Mouse (Mus musculus): ENCODE measurements around the gene Hlcs. TPM values are rescaled to one million over a fixed set of nuclear protein-coding genes. Genes with fewer than 3 reads are reported as not detected.

Hlcs gene
- polyA plus RNA-seq, 1 experiment from 2014 or later: 7.6 TPM

DNA sequence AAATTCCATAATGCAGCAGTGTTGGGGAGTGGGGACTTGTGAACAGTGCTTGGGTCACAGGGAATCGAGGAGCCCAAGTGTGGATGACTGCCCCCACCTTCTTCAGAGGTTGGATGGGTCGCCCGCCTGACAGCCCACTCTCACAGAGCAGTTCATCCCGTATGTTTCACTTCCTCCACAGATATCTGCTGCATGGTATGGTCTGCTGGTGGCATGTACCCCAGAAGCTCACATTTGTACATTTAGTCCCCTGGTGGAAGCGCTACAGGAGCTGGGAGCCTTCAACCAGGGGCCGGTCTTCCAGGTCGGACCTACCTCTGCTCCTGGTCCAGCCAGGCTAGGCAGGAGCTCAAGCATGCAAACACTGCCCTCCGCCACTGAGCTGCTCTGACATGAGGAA is 66.4 kb downstream of the Hlcs start:
- Histone ChIP-seq H3K4me1 (ENCODE audit: control insufficient read depth, insufficient read depth, low read length) (peaks cover 5% of the 10 kb centered on the region; the same call in 1 of the 2 replicates), H3K27ac (ENCODE audit: low read depth, low read length) (no peak overlapping the region), H3K4me2 (ENCODE audit: low read depth, low read length) (no peak overlapping the region), H3K4me3 (ENCODE audit: low read depth, low read length) (no peak overlapping the region), H3K36me3 (ENCODE audit: control insufficient read depth, insufficient read depth, low read length) (no peaks in the 10 kb centered on the region), H3K9ac (replicated peaks; ENCODE audit: low read depth, low read length) (no peak overlapping the region), H3K9me3 (ENCODE audit: control insufficient read depth, low read length) (no peaks in the 10 kb centered on the region), H3K27me3 (ENCODE audit: control insufficient read depth, insufficient read depth, low read length) (no peaks in the 10 kb centered on the region)
- WGBS: 94% methylated on average over 8 of the region's 8 CpGs
- ATAC-seq (ENCODE audit: low read depth): no peak

DNA sequence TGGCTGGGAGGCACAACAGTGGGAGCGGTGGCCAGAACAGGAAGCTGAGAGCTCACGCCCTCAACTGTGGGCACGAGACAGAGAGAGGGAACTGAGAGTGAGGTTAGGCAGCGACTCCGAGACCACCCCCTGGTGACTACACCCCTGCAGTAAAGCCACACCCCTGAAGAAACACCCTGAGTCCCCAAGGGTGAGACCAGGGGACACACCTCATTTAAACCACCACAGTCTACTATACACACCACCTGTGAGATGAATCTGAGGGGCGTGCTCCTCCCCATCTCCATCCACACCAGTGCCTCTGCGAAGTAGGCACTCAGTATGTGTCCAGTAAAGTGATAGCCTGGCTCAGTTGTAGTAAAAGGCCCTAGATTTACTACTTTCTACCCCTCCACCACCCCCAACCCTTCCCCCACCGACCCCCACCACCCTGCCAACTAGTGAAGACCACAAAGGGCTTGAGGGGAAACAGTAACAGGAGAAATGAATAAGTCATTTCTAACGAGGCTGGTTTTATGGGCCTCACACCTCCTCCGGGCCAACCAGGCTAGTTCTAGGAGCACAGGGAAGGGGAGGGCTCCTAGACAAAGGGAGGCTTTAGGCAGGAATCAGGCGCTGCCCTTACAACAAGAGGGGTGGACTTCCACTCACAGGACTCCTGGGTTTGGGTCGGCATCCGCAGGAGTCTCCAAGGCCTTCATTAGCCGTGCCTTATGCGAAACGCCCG is 67.2 kb downstream of the Hlcs start:
- H3K9me3 ChIP-seq (ENCODE audit: control insufficient read depth, low read length): no peaks in the 10 kb centered on the region
- WGBS: 51% methylated on average over 17 of the region's 17 CpGs
- H3K9ac ChIP-seq (replicated peaks; ENCODE audit: low read depth, low read length): no peak overlapping the region
- H3K4me3 ChIP-seq (ENCODE audit: low read depth, low read length): no peak overlapping the region
- no peak overlapping the region for H3K27ac ChIP-seq (ENCODE audit: low read depth, low read length)
- no peaks in the 10 kb centered on the region for H3K36me3 ChIP-seq (ENCODE audit: control insufficient read depth, insufficient read depth, low read length)
- H3K4me2 ChIP-seq (ENCODE audit: low read depth, low read length): no peak overlapping the region
- H3K27me3 ChIP-seq (ENCODE audit: control insufficient read depth, insufficient read depth, low read length): no peaks in the 10 kb centered on the region
- H3K4me1 ChIP-seq (ENCODE audit: control insufficient read depth, insufficient read depth, low read length): peaks cover 5% of the 10 kb centered on the region; the same call in 1 of the 2 replicates
- ATAC-seq (ENCODE audit: low read depth): no peak

DNA sequence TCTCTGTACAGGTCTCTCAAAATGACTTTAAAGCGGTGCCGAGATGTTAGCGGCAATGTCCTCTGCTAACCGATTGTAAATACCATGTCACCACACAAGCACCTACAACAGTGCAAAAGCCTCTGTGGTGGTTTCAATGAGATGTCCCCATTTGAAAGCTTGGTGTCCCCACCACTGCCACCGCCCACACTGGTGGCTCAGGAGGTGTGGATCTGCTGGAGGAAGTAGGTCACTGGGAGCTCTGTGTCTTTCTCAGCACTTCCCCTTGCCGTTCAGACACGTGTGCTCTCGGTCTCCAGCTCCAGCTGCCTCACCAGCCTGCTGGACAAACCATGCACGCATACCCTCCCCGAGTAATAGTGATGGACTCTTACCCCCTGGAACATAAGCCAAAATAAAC is 72.2 kb downstream of the Hlcs start:
- Histone ChIP-seq H3K9me3 (ENCODE audit: control insufficient read depth, low read length) (no peaks in the 10 kb centered on the region), H3K36me3 (ENCODE audit: control insufficient read depth, insufficient read depth, low read length) (no peaks in the 10 kb centered on the region), H3K27ac (ENCODE audit: low read depth, low read length) (no peak overlapping the region), H3K4me2 (ENCODE audit: low read depth, low read length) (no peak overlapping the region), H3K27me3 (ENCODE audit: control insufficient read depth, insufficient read depth, low read length) (no peaks in the 10 kb centered on the region), H3K4me1 (ENCODE audit: control insufficient read depth, insufficient read depth, low read length) (peaks cover 5% of the 10 kb centered on the region; the same call in 1 of the 2 replicates), H3K9ac (replicated peaks; ENCODE audit: low read depth, low read length) (no peak overlapping the region), H3K4me3 (ENCODE audit: low read depth, low read length) (no peak overlapping the region)
- 93% methylated on average over 10 of the region's 10 CpGs for WGBS
- ATAC-seq (ENCODE audit: low read depth): no peak

DNA sequence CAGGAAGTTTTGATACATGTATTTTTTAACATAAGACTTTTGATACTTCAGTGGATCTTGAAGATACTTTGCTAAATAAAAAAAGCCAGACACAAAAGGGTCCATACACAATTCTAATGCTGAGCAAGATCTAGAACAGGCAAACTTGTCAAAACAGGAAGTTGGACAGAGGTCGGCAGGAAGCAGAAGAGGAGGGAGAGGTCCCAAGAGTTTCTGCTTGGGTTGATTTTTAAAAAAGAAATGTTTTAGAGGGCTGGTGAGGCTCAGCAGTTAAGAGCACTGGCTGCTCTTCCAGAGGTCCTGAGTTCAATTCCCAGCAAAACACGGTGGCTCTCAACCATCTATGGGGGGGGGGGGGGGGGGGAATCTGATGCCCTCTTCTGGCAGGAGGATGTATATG is 73.2 kb downstream of the Hlcs start:
- Histone ChIP-seq H3K27ac (ENCODE audit: low read depth, low read length) (no peak overlapping the region), H3K4me1 (ENCODE audit: control insufficient read depth, insufficient read depth, low read length) (peaks cover 5% of the 10 kb centered on the region; the same call in 1 of the 2 replicates), H3K9me3 (ENCODE audit: control insufficient read depth, low read length) (no peaks in the 10 kb centered on the region), H3K9ac (replicated peaks; ENCODE audit: low read depth, low read length) (no peak overlapping the region), H3K4me2 (ENCODE audit: low read depth, low read length) (no peak overlapping the region), H3K4me3 (ENCODE audit: low read depth, low read length) (no peak overlapping the region), H3K36me3 (ENCODE audit: control insufficient read depth, insufficient read depth, low read length) (no peaks in the 10 kb centered on the region), H3K27me3 (ENCODE audit: control insufficient read depth, insufficient read depth, low read length) (no peaks in the 10 kb centered on the region)
- no peak for ATAC-seq (ENCODE audit: low read depth)
- 55% methylated on average over 2 of the region's 2 CpGs for WGBS

DNA sequence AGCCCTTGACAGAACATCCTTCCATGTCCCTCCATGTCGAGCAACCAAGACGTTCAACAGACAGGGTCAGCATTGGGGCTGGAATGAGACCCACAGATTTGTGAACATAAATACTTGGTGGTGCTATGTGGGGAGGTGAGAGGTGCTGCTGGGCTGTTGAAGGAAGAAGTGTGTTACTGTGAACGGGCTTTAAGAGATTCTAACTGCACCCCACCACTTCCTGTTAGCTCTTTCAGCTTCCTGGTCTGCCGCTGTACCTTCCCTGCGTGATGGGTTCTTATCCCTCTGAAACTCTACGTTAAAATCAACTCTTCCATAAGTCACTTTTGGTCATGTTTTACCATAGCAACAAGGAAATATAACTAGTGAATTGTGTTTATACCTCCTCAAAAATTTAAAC is 73.8 kb downstream of the Hlcs start:
- Histone ChIP-seq H3K4me1 (ENCODE audit: control insufficient read depth, insufficient read depth, low read length) (peaks cover 5% of the 10 kb centered on the region; the same call in 1 of the 2 replicates), H3K36me3 (ENCODE audit: control insufficient read depth, insufficient read depth, low read length) (no peaks in the 10 kb centered on the region), H3K4me3 (ENCODE audit: low read depth, low read length) (no peak overlapping the region), H3K4me2 (ENCODE audit: low read depth, low read length) (no peak overlapping the region), H3K9ac (replicated peaks; ENCODE audit: low read depth, low read length) (no peak overlapping the region), H3K27ac (ENCODE audit: low read depth, low read length) (no peak overlapping the region), H3K9me3 (ENCODE audit: control insufficient read depth, low read length) (no peaks in the 10 kb centered on the region), H3K27me3 (ENCODE audit: control insufficient read depth, insufficient read depth, low read length) (no peaks in the 10 kb centered on the region)
- no peak for ATAC-seq (ENCODE audit: low read depth)
- 92% methylated on average over 6 of the region's 6 CpGs for WGBS

DNA sequence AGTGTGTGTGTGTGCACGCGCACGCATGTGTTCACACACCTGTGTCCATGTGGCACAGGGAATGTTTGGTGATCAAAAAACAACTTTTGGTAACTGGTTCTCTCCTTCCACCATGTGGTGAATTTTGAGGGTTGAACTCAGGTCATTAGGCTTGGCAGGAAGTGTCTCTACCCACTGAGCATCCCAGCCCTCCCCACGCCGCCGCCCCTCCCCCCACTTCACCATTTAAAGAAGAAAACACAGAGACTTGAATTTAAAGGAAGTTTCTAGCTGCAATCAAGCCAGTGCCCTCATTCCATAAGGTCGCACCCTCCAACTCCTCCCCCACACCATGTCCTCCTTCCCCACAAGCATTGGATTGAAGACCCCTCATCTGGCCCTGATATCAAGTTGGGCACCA is 74.2 kb downstream of the Hlcs start:
- no peak overlapping the region for H3K9ac ChIP-seq (replicated peaks; ENCODE audit: low read depth, low read length)
- no peak overlapping the region for H3K4me2 ChIP-seq (ENCODE audit: low read depth, low read length)
- H3K27ac ChIP-seq (ENCODE audit: low read depth, low read length): no peak overlapping the region
- no peaks in the 10 kb centered on the region for H3K36me3 ChIP-seq (ENCODE audit: control insufficient read depth, insufficient read depth, low read length)
- no peak overlapping the region for H3K4me3 ChIP-seq (ENCODE audit: low read depth, low read length)
- H3K4me1 ChIP-seq (ENCODE audit: control insufficient read depth, insufficient read depth, low read length): peaks cover 5% of the 10 kb centered on the region; the same call in 1 of the 2 replicates
- ATAC-seq (ENCODE audit: low read depth): no peak
- WGBS: 95% methylated on average over 7 of the region's 7 CpGs
- 0 out of 2 replicates have a peak, but pooled peaks cover 2% of the 10 kb centered on the region for H3K27me3 ChIP-seq (ENCODE audit: control insufficient read depth, insufficient read depth, low read length)
- no peaks in the 10 kb centered on the region for H3K9me3 ChIP-seq (ENCODE audit: control insufficient read depth, low read length)

DNA sequence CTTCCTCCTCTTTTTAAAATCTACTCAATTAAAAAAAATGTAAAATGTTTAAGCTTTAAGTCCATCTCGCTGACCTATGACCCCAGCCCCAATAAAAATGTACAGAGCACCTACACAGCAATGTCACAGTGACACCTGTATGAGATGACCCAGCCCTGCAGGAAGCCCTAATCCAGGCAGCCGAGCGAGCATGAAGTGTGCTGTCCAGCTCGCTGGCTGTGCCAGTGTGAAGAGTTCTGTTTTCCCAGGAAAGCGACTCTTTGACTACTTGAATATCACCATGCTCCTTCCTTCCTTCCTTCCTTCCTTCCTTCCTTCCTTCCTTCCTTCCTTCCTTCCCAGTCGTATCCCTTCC is 76.3 kb downstream of the Hlcs start:
- no peak for ATAC-seq (ENCODE audit: low read depth)
- H3K4me2 ChIP-seq (ENCODE audit: low read depth, low read length): no peak overlapping the region
- WGBS: 76% methylated on average over 6 of the region's 6 CpGs

DNA sequence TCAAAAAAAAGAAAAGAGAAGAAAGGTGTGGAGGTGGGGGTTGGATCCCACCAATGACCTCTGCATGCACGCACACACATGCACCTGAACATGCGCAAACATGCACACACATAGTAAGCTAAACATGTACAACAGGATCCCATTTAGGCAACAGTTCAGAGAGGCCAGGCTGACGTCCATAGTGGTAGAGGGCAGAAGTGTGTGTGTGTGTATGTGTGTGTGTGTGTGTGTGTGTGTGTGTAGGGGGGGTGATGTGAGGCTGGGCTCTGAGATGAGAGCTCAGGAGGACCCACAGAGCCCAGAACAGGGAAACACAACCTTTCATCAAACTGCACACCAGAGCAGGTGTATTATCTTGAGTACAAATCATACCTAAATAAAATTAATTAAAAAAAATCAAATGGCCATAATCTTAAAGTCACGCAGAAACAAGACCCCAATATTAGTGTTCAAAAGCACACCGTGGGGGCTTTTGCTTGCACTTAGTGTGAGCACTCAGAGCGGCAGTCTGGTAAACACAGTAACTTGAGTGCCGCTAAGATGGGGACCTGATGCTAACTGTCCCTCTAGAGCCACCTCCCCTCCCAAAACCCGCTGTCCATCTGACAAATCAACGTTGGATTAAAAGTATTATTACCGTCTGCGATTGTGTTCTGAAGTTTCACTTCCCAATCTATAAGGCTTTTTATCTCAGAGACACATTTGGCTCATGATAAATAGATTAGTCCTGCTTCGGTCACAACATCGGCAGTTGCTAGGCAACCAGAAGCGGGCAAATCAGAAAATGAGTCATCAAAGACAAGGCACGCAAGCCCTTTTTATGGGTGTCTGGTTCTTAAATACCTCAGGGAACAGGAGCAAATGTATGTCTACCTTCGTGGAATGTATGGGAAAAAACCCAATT is 76.9 kb downstream of the Hlcs start:
- H3K4me1 ChIP-seq (ENCODE audit: control insufficient read depth, insufficient read depth, low read length): peaks cover 5% of the 10 kb centered on the region; the same call in 1 of the 2 replicates
- no peaks in the 10 kb centered on the region for H3K36me3 ChIP-seq (ENCODE audit: control insufficient read depth, insufficient read depth, low read length)
- H3K27ac ChIP-seq (ENCODE audit: low read depth, low read length): no peak overlapping the region
- no peak overlapping the region for H3K9ac ChIP-seq (replicated peaks; ENCODE audit: low read depth, low read length)
- WGBS: 50% methylated on average over 16 of the region's 16 CpGs
- no peak overlapping the region for H3K4me2 ChIP-seq (ENCODE audit: low read depth, low read length)
- no peak overlapping the region for H3K4me3 ChIP-seq (ENCODE audit: low read depth, low read length)
- H3K27me3 ChIP-seq (ENCODE audit: control insufficient read depth, insufficient read depth, low read length): peaks cover 9% of the 10 kb centered on the region
- no peaks in the 10 kb centered on the region for H3K9me3 ChIP-seq (ENCODE audit: control insufficient read depth, low read length)
- ATAC-seq (ENCODE audit: low read depth): no peak; the same call in 1 of the 2 replicates

More for the DNA sequence above, 76.3 kb downstream of the Hlcs start:
- H3K4me1 ChIP-seq (ENCODE audit: control insufficient read depth, insufficient read depth, low read length): peaks cover 5% of the 10 kb centered on the region; the same call in 1 of the 2 replicates
- H3K27me3 ChIP-seq (ENCODE audit: control insufficient read depth, insufficient read depth, low read length): peaks cover 9% of the 10 kb centered on the region
- H3K9me3 ChIP-seq (ENCODE audit: control insufficient read depth, low read length): no peaks in the 10 kb centered on the region
- no peak overlapping the region for H3K27ac ChIP-seq (ENCODE audit: low read depth, low read length)
- H3K36me3 ChIP-seq (ENCODE audit: control insufficient read depth, insufficient read depth, low read length): no peaks in the 10 kb centered on the region
- no peak overlapping the region for H3K9ac ChIP-seq (replicated peaks; ENCODE audit: low read depth, low read length)
- H3K4me3 ChIP-seq (ENCODE audit: low read depth, low read length): no peak overlapping the region

DNA sequence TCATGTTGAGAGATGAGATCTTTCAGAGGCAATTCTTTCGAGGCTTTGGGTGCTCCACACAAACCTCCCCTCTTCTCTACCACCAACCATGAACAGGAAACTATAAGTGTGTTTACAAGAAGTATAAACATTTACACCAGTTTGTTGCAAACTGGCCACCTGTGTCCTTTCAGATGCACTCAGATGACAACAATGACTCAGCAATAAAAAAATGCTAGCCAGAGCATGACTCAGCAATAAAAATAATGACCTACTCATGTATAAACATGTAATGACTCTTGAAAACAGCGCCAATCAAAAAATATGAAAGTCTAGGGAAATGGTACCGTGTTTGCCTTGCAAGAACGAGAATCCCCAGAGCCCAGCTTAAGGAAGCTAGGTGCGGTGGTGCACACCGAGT is 77.7 kb downstream of the Hlcs start:
- Histone ChIP-seq H3K4me3 (ENCODE audit: low read depth, low read length) (no peak overlapping the region), H3K36me3 (ENCODE audit: control insufficient read depth, insufficient read depth, low read length) (no peaks in the 10 kb centered on the region), H3K27ac (ENCODE audit: low read depth, low read length) (no peak overlapping the region), H3K4me2 (ENCODE audit: low read depth, low read length) (no peak overlapping the region), H3K9ac (replicated peaks; ENCODE audit: low read depth, low read length) (no peak overlapping the region), H3K4me1 (ENCODE audit: control insufficient read depth, insufficient read depth, low read length) (peaks cover 5% of the 10 kb centered on the region; the same call in 1 of the 2 replicates), H3K27me3 (ENCODE audit: control insufficient read depth, insufficient read depth, low read length) (peaks cover 12% of the 10 kb centered on the region), H3K9me3 (ENCODE audit: control insufficient read depth, low read length) (no peaks in the 10 kb centered on the region)
- ATAC-seq (ENCODE audit: low read depth): no peak
- 94% methylated on average over 6 of the region's 6 CpGs for WGBS

Data from neural tube, embryonic 14.5 days (tissue).